Mouse (Mus musculus): ENCODE measurements around the gene Rfxap.

DNA sequence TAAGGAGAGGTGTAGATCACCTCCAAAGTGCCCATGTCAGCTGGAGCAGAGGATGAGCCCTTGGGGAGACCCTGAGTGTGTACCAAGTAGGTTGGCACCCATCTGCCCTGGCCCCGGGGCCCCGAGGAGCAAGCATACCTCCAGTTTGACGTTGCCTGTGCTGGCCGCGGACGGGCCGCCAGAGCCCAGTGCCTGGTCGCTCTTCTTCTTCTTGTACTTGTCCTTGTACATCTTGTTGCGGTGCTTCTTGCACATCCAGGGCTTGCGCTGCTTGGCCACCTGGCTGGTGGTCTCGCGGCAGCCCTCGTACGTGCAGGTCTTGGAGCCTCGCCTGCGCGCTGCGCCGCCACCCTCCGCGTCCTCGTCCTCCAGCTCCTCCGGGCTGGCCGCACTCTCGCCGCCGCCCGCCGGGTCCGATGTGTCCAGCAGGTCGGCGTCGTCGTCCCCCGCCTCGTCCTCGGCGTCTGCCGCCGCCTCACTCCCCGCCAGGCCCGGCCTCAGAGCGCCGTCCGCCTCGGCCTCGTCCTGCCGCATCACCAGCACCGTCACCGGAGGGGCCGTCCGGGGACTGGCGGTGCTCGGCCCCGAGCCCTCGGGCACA lies 430 bp downstream of the Rfxap start:
- TF ChIP-seq POLR2A (IDR thresholded peaks at IDR 0.05; ENCODE audit: insufficient read depth, low read length) (no peak), EP300 (IDR thresholded peaks at IDR 0.05; ENCODE audit: insufficient read depth, low read depth, low read length) (no peak)

Data from ES-Bruce4 (cell line).